Mouse (Mus musculus): ENCODE measurements at regions not wholly inside any gene's neighbourhood (a gene's known extent, or its start where the extent isn't known, plus 50 kb on each side); places are given as distances from the start of the nearest gene placed in this dataset.

GRCm38 (mm10) chr12:4542191-4542590 lies 50.2 kb upstream of the Itsn2 start:
- no peak for DNase-seq (ENCODE audit: low spot score in 2 of 2)

- DNase-seq (ENCODE audit: low spot score in 2 of 2) = no peak
Measured at GRCm38 (mm10) chr12:4534252-4534651, 57.3 kb upstream of the Ncoa1 start.

DNA sequence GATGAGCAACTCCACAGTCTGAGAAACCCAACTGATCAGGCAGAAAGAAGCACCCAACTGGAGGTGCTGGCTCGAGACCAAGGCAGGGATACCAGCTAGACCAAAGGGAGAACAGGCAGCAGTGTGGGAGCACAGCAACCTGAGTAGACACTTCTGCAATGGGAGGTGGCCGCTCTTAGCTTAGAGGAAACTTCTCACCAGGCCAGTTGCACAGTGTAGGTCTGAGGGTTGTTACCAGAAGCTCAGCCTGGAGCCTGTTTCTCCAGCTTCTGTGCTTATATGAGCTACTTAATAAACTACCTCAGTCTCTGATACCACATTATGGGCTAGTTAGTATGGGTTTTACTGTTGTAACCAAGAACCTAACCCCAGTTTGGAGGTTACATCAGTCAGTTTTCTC lies 56.7 kb upstream of the Ncoa1 start:
- DNase-seq (ENCODE audit: low spot score in 2 of 2) = no peak

GRCm38 (mm10) chr12:4532707-4533106 lies 55.7 kb upstream of the Ncoa1 start:
- no peak for DNase-seq (ENCODE audit: low spot score in 2 of 2)

GRCm38 (mm10) chr12:4527027-4527426 lies 50.0 kb upstream of the Ncoa1 start:
- peak in 1 of 2 experiments; percentile 25 for DNase-seq (ENCODE audit: low spot score in 2 of 2)
